14 mouse cellular contexts compared by ENCODE assay signal in the genomic region with DNA sequence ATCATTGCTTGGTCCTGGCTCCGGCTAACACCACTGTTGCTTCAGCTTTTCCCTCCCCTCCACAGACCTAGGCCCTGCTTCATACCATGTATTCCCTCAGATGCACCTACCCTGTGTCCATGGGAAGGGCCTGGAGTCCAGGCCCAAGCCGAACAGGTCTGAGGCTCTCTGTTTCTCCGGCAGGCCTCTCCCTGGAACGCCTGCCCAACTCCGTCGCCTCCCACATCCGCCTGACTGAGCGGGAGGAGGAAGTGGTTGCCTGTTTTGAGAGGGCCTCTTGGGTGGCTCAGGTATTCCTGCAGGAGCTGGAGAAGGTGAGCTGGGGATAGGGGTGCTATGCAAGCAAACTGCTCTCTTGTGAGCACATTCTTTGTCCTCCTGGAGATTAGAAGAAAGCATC. TPM values are rescaled to one million over a fixed set of nuclear protein-coding genes. Genes with fewer than 3 reads are reported as not detected.
A peak's percentile ranks its signal among the peaks of the same experiment; 100 is the strongest.
DNase-seq lines count a peak whose midpoint lies in the region; ATAC-seq lines count a peak whose summit lies in the region.
"Had no signal": no experiment of that assay in that cellular context is flagged by ENCODE, and none has a peak within 500 bp of the region (broad histone marks: within the 10 kb centered on the region; RNA-seq: fewer than 3 reads in every experiment).

No protein-coding gene starts in this region.

- H3K4me1 ChIP-seq in intestine, embryonic 15.5 days (replicated peaks), result peaks cover 9% of the 10 kb centered on the region
- H3K4me1 ChIP-seq in midbrain, embryonic 11.5 days (ENCODE audit: control insufficient read depth, insufficient read depth, low read length), result no peaks in the 10 kb centered on the region
- H3K4me1 ChIP-seq in heart, embryonic 10.5 days, result peaks cover 7% of the 10 kb centered on the region; the same call in 1 of the 2 replicates
- H3K4me1 ChIP-seq: hindbrain, embryonic 12.5 days had no signal

- H3K27ac ChIP-seq in intestine, embryonic 15.5 days, result 0 out of 2 replicates have a peak overlapping the region, but pooled peaks have one; percentile 18
- H3K27ac ChIP-seq in midbrain, embryonic 11.5 days (ENCODE audit: low read depth, low read length), result no peak overlapping the region
- no peak overlapping the region for H3K27ac ChIP-seq in heart, embryonic 10.5 days
- H3K27ac ChIP-seq: hindbrain, embryonic 12.5 days; liver, embryonic 14.5 days had no signal

- H3K4me2 ChIP-seq in intestine, embryonic 15.5 days (replicated peaks), result no peak overlapping the region
- no peak overlapping the region for H3K4me2 ChIP-seq in midbrain, embryonic 11.5 days
- H3K4me2 ChIP-seq: heart, embryonic 11.5 days; hindbrain, embryonic 12.5 days had no signal

- no peaks in the 10 kb centered on the region for H3K27me3 ChIP-seq in intestine, embryonic 15.5 days (replicated peaks)
- H3K27me3 ChIP-seq in midbrain, embryonic 11.5 days (ENCODE audit: control insufficient read depth, insufficient read depth, low read length), result no peaks in the 10 kb centered on the region
- H3K27me3 ChIP-seq in heart, embryonic 10.5 days (ENCODE audit: insufficient read depth, poor library complexity, severe bottlenecking), result 0 out of 2 replicates have a peak, but pooled peaks cover 12% of the 10 kb centered on the region
- H3K27me3 ChIP-seq: hindbrain, embryonic 12.5 days had no signal

- WGBS in intestine, embryonic 15.5 days, result 63% methylated on average over 8 of the region's 8 CpGs
- 83% methylated on average over 8 of the region's 8 CpGs for WGBS in midbrain, embryonic 11.5 days
- WGBS in heart, embryonic 10.5 days, result 72% methylated on average over 8 of the region's 8 CpGs

- DNase-seq in kidney, adult 11 months, result peak; percentile 42
- DNase-seq in kidney, adult 8-10 months, result no peak
- DNase-seq in kidney, postnatal 14 days, result peak; percentile 40
- DNase-seq in lung, postnatal 36 days, result peak; percentile 74
- no peak for DNase-seq in midbrain, embryonic 11.5 days (ENCODE audit: low spot score, missing footprints)
- DNase-seq in gastrocnemius, postnatal 25 days, result no peak
- no peak for DNase-seq in heart, embryonic 10.5 days (ENCODE audit: low spot score)
- DNase-seq: cerebellum, postnatal 36 days had no signal

- ATAC-seq in intestine, embryonic 15.5 days, result peak; percentile 53
- ATAC-seq in midbrain, embryonic 11.5 days (ENCODE audit: low FRiP score), result no peak

- no peaks in the 10 kb centered on the region for H3K36me3 ChIP-seq in intestine, embryonic 15.5 days
- H3K36me3 ChIP-seq in midbrain, embryonic 11.5 days (ENCODE audit: control insufficient read depth, insufficient read depth, low read length), result no peaks in the 10 kb centered on the region
- no peaks in the 10 kb centered on the region for H3K36me3 ChIP-seq in heart, embryonic 10.5 days
- H3K36me3 ChIP-seq: hindbrain, embryonic 12.5 days had no signal

- 0 out of 2 replicates have a peak overlapping the region, but pooled peaks have one; percentile 0 for H3K9ac ChIP-seq in intestine, embryonic 15.5 days
- no peak overlapping the region for H3K9ac ChIP-seq in midbrain, embryonic 11.5 days (ENCODE audit: low read length)
- H3K9ac ChIP-seq: hindbrain, embryonic 12.5 days; liver, embryonic 14.5 days had no signal

- H3K9me3 ChIP-seq in intestine, embryonic 15.5 days, result no peaks in the 10 kb centered on the region
- no peaks in the 10 kb centered on the region for H3K9me3 ChIP-seq in midbrain, embryonic 11.5 days (ENCODE audit: control insufficient read depth, low read length)
- H3K9me3 ChIP-seq in heart, embryonic 10.5 days, result no peaks in the 10 kb centered on the region
- H3K9me3 ChIP-seq: hindbrain, embryonic 12.5 days had no signal

- no peak overlapping the region for H3K4me3 ChIP-seq in intestine, embryonic 15.5 days (replicated peaks)
- H3K4me3 ChIP-seq in midbrain, embryonic 11.5 days (ENCODE audit: low read depth, low read length), result no peak overlapping the region
- H3K4me3 ChIP-seq in heart, embryonic 10.5 days, result no peak overlapping the region
- H3K4me3 ChIP-seq: erythroblast, embryonic 14.5 days; hindbrain, embryonic 12.5 days; myocyte had no signal

RNA-seq across cellular contexts. Expression of a gene that starts 24.1 kb away (rescaled TPM):
- polyA plus RNA-seq in intestine, embryonic 15.5 days (2015; fragmentation: Nextera tagmentation; extraction: Ambion mirVana), result 22.0 and 24.7 TPM in 2 replicates
- 3.0 and 3.1 TPM in 2 replicates for polyA plus RNA-seq in midbrain, embryonic 11.5 days (2014; fragmentation: Nextera tagmentation; extraction: Ambion mirVana)
- 1 to 10 TPM; 7.1 to 8.4 TPM for total RNA-seq in gastrocnemius, postnatal 25 days (2021)
- polyA plus RNA-seq in heart, embryonic 10.5 days (2016; fragmentation: Nextera tagmentation; extraction: Ambion mirVana), result 2.8 and 4.7 TPM in 2 replicates

RNA-seq across cellular contexts. Expression of a gene that starts 41.0 kb away (rescaled TPM):
- polyA plus RNA-seq in intestine, embryonic 15.5 days (2015; fragmentation: Nextera tagmentation; extraction: Ambion mirVana), result 117 and 139 TPM in 2 replicates
- polyA plus RNA-seq in midbrain, embryonic 11.5 days (2014; fragmentation: Nextera tagmentation; extraction: Ambion mirVana), result 72.9 and 75.0 TPM in 2 replicates
- 10 to 100 TPM; 19.9 to 22.1 TPM for total RNA-seq in gastrocnemius, postnatal 25 days (2021)
- polyA plus RNA-seq in heart, embryonic 10.5 days (2016; fragmentation: Nextera tagmentation; extraction: Ambion mirVana), result 77.8 and 82.7 TPM in 2 replicates

Comparison
In these comparisons a context has a peak if more than half of its experiments do, and no peak if none do; other contexts are left out.
1. DNase-seq: peak in kidney, adult 11 months (single experiment), kidney, postnatal 14 days (single experiment) and lung, postnatal 36 days (single experiment); none in kidney, adult 8-10 months (0 of 2), midbrain, embryonic 11.5 days (single experiment), gastrocnemius, postnatal 25 days (single experiment) and heart, embryonic 10.5 days (single experiment).